ENCODE assay signal across 12 mouse cellular contexts in the genomic region with DNA sequence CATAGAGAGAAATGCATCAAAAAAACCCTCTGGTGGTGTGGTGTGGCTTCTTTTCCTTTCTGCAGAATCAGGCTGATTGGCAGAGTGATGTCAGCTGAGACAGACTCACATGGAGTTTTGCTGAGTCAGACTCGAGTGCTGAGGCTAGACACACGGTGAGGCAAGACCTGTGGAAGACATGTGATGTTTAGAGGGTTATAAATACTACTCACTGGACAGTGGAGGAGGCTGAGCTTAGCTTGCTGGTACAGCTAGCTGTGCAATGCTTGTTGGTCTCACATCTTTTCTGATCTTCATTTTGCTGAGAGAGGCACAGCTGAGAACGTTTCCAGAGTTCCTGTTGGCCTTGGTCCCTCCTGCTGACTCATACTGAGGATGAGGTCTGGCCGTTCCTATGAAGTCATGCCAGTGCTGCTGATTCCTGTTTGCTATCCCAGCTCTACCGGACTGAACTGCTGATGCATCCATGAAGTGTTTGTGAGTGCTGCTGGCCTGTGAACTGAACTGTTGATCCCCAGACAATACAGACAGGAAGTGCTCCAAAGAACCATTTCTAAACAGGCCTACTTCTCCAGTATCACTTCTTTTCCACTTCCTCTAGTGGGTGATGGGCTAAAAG.
DNase-seq lines count a peak whose midpoint lies in the region; ATAC-seq and TF ChIP-seq lines count a peak whose summit lies in the region.
"Had no signal": no experiment of that assay in that cellular context is flagged by ENCODE, and none has a peak within 500 bp of the region (broad histone marks: within the 10 kb centered on the region; RNA-seq: fewer than 3 reads in every experiment).

No protein-coding gene starts in this region.

- no peak for ATAC-seq in heart, embryonic 11.5 days (replicated peaks; ENCODE audit: insufficient number of reproducible peaks, low FRiP score, low TSS enrichment)
- ATAC-seq in midbrain, embryonic 15.5 days (replicated peaks), result no peak

- no peak for TF ChIP-seq CTCF in layer of hippocampus, adult 2 months (conservative IDR thresholded peaks at IDR 0.05)

- H3K27me3 ChIP-seq in heart, embryonic 11.5 days (ENCODE audit: control insufficient read depth, insufficient read depth, low read length), result no peaks in the 10 kb centered on the region
- no peaks in the 10 kb centered on the region for H3K27me3 ChIP-seq in midbrain, embryonic 15.5 days (replicated peaks)
- H3K27me3 ChIP-seq: embryonic facial prominence, embryonic 15.5 days; limb, embryonic 12.5 days; neural tube, embryonic 12.5 days had no signal

- peak; percentile 33 to 47 for DNase-seq in heart, adult 18-20 months
- DNase-seq in Muller cell, postnatal 12 days (ENCODE audit: inconsistent ontology term), result peak; percentile 63
- DNase-seq in gastrocnemius, postnatal 25 days, result peak; percentile 31
- DNase-seq in lung, postnatal 10 days, result peak; percentile 22
- DNase-seq in layer of hippocampus, postnatal 14 days (ENCODE audit: low spot score in 2 of 2), result no peak
- no peak for DNase-seq in layer of hippocampus, adult 2 months (ENCODE audit: low spot score in 2 of 2)
- DNase-seq: kidney, adult 8-10 months had no signal

- no peak overlapping the region for H3K9ac ChIP-seq in heart, embryonic 11.5 days (ENCODE audit: low read depth, low read length)
- H3K9ac ChIP-seq in midbrain, embryonic 15.5 days, result no peak overlapping the region
- H3K9ac ChIP-seq: embryonic facial prominence, embryonic 15.5 days; limb, embryonic 12.5 days; neural tube, embryonic 12.5 days had no signal

- H3K27ac ChIP-seq in heart, embryonic 11.5 days (ENCODE audit: low read depth, low read length), result no peak overlapping the region
- no peak overlapping the region for H3K27ac ChIP-seq in midbrain, embryonic 15.5 days
- H3K27ac ChIP-seq in layer of hippocampus, adult 2 months, result no peak overlapping the region
- H3K27ac ChIP-seq: embryonic facial prominence, embryonic 15.5 days; limb, embryonic 12.5 days; neural tube, embryonic 12.5 days had no signal

- no peak overlapping the region for H3K4me2 ChIP-seq in heart, embryonic 11.5 days
- H3K4me2 ChIP-seq in midbrain, embryonic 15.5 days, result no peak overlapping the region
- H3K4me2 ChIP-seq: embryonic facial prominence, embryonic 15.5 days; limb, embryonic 12.5 days; neural tube, embryonic 12.5 days had no signal

- peaks cover 8% of the 10 kb centered on the region; the same call in 1 of the 2 replicates for H3K9me3 ChIP-seq in heart, embryonic 11.5 days (replicated peaks; ENCODE audit: control insufficient read depth, low read length)
- no peaks in the 10 kb centered on the region for H3K9me3 ChIP-seq in midbrain, embryonic 15.5 days

- no peaks in the 10 kb centered on the region for H3K4me1 ChIP-seq in heart, embryonic 11.5 days (ENCODE audit: control insufficient read depth, insufficient read depth, low read length)
- H3K4me1 ChIP-seq in midbrain, embryonic 15.5 days, result no peaks in the 10 kb centered on the region
- H3K4me1 ChIP-seq: embryonic facial prominence, embryonic 15.5 days; limb, embryonic 12.5 days; neural tube, embryonic 12.5 days had no signal

- no peaks in the 10 kb centered on the region for H3K36me3 ChIP-seq in heart, embryonic 11.5 days (ENCODE audit: control insufficient read depth, insufficient read depth, low read length)
- H3K36me3 ChIP-seq in midbrain, embryonic 15.5 days (replicated peaks), result no peaks in the 10 kb centered on the region
- H3K36me3 ChIP-seq: embryonic facial prominence, embryonic 15.5 days; limb, embryonic 12.5 days; neural tube, embryonic 12.5 days had no signal

- 55% methylated on average over 5 of the region's 5 CpGs for WGBS in heart, embryonic 11.5 days (ENCODE audit: insufficient replicate concordance)
- 78% methylated on average over 5 of the region's 5 CpGs for WGBS in midbrain, embryonic 15.5 days

- no peak overlapping the region for H3K4me3 ChIP-seq in heart, embryonic 11.5 days (ENCODE audit: low read depth, low read length)
- no peak overlapping the region for H3K4me3 ChIP-seq in midbrain, embryonic 15.5 days
- H3K4me3 ChIP-seq in layer of hippocampus, adult 2 months, result no peak overlapping the region
- H3K4me3 ChIP-seq: embryonic facial prominence, embryonic 15.5 days; limb, embryonic 12.5 days; neural tube, embryonic 12.5 days had no signal

Comparison
In these comparisons a context has a peak if more than half of its experiments do, and no peak if none do; other contexts are left out.
1. DNase-seq: peak in heart, adult 18-20 months (2 of 2), Muller cell, postnatal 12 days (single experiment), gastrocnemius, postnatal 25 days (single experiment) and lung, postnatal 10 days (single experiment); none in layer of hippocampus, postnatal 14 days (0 of 2) and layer of hippocampus, adult 2 months (0 of 2).